Mouse (Mus musculus): Measurements from ENCODE around the gene Phf5a.
"Not testable (repeated sequence)": the region's sequence is repeated elsewhere in the genome, so short reads cannot be mapped to it uniquely, and the experiment has no call there.

Phf5a gene

DNA sequence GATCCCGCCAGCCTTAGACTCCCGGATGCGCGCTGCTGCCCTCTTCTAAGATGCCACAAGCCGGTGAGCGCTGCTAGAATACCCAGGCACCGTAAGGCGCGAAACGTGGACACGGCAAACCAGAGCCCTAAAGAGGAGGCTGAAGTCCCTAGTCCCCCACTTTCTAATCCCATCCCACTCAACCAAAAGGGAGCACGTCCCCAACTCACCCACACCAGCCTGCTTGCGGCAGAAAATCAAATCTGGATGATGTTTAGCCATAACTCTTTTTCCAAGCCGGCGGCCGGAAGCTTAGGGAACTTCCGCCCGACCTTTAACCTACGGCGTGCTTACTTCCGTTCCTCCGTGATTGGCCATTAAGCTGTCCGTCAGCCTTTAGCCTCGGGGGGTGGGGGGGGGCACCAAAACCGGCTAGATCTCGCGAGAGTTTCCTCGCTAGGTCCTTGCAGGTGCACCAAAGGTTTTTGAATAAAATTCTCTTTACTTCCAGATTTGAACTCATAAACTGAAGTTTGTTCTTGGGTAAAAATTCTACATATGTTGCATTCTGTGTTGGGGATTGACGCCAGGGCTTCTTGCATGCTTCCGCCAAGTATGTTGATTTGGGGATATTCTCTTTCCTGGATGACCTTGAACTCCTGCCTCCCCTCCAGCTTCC is at the start of gene Phf5a:
TSS of gene Phf5a (minus strand) at position 308 of the 658 bp plus-strand sequence.
- DNase-seq = peak; percentile 83 to 90

GRCm38 (mm10) chr15:81921255-81921654 is 49.5 kb upstream of the Phf5a start:
- DNase-seq = peak; percentile 52 to 62

DNA sequence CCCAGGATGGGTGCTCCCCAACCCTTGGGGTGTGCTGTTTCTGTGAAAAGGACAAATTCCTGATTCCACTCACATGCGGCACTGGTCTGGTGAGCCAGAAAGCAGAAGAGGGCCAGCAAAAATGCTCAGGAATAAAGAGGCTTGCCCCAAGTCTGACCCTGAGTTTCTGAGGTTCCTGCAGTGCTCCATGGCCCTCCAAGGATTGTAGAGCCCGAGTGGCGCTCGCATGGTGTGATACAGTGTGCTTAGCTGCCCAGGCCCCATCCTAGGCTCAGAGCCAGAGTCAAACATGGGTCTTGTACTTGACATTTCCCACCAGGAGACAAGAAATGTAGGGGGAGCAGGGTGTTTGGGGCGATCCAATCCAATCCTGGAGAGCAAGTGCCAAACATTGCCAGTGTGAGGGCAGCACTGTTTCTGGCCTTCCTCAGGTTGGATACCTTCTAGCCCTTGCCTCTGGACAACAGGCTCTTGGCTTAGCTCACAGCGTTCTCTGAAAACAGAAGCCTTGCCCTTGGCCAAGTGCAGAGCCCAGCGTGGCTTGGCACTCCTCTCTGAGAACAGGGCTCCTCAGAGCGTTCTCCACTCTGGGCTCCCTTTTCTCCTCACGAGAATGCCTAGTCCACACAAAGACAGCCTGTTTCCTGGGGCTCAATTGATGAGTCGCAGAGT is 49.0 kb upstream of the Phf5a start:
- DNase-seq = peak; percentile 72 to 77

- peak in 1 of 2 experiments; percentile 60 for DNase-seq
Observed at GRCm38 (mm10) chr15:81919062-81919461, 47.4 kb upstream of the Phf5a start.

- peak; percentile 75 to 90 for DNase-seq
Observed at GRCm38 (mm10) chr15:81917621-81918463, 46.1 kb upstream of the Phf5a start.

- DNase-seq = no peak
Observed at GRCm38 (mm10) chr15:81917201-81917600, 45.5 kb upstream of the Phf5a start.

DNA sequence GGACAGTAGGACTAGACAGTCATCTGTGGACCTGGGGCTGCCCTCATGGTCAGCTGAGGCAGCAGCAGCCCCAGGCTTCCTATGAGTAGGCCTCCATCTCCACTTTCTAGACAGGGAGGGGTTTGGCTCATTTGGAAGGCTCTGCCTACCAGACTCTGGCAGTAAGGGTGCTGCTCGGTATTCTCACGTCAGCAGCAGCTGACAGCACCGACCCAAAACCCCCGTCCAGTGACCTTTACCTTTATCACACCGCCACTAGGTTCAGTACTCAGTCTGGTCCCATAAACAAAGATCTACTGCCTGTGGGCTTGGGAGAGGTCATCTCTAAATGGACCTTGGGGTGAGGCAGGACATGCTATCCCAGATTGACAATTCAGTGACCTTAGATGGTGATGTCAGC is 44.0 kb upstream of the Phf5a start:
- DNase-seq = no peak

- no peak for DNase-seq
Observed at GRCm38 (mm10) chr15:81914668-81915067, 43.0 kb upstream of the Phf5a start.

DNA sequence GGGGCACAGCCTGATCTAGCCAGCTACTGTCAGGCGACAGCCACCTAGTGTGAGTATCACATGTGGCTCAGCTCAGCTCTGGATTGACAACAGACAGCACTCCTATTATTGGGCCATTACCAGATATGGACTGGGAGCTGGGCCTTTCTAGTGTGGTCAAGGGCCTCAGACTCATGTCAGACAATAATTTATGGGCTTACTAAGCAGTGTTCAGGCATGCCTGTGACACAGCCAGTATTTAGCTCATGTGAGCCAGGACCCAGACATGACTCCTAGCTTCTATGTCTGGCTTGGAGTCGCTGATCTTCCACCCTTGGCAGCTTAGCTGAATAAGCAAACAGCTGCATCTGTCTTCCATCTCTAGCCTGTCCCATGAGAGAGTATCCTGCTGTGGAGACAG is 40.8 kb upstream of the Phf5a start:
- DNase-seq = no peak

DNA sequence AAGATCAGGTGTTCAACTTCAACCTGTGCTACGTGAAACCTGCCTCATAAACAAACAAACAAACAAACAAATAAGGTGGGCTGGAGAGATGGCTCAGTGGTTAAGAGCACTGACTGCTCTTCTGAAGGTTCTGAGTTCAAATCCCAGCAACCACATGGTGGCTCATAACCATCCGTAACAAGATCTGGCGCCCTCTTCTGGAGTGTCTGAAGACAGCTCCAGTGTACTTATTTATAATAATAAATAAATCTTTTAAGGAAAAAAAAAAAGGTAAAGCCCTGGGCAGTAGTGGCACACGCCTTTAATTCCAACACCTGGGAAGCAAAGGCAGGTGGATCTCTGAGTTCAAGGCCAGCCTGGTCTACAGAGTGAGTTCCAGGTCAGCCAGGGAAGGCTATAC is 37.1 kb upstream of the Phf5a start:
- not testable (repeated sequence) for DNase-seq

- DNase-seq = no peak
Observed at GRCm38 (mm10) chr15:81907953-81908352, 36.2 kb upstream of the Phf5a start.

DNA sequence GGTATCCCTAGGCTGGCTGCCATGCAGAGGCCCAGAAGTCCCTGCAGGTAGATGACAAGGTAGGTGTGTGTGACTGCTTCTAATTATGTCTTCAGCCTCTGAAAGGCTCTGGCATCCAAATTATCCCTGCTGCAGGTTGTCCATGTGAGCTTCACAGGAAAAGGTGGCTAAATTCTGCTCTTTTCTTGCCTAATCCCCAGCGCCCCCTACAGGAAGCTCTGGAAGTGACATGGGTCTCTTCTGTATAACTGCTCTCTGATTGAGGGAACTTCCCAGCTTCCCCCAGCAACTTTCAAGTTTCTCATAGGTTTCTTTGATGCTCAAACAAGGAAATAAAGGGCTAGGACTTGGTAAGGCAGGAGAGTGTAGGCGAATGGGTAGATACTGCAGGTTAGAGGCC is 33.2 kb upstream of the Phf5a start:
- DNase-seq = peak; percentile 84 to 90

DNA sequence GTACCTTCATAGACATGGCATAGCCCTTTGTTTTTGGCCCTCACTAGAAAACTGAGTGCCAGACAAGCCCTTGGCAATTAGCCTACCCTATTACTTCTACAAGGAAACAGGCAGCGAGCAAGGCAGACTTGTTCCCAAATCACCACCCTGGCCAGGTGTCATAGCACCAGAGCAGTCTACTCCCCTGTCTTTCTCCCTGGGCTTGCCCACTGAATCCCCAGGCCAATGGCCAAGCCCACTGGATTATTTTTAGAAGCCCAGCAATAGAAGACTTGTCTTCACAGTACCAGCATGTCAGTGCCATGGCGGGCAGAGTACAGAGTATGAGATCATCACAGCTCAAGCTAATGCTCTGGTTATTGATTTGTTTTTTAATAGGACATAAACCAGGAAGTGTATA is 27.0 kb upstream of the Phf5a start:
- DNase-seq = peak; percentile 64 to 76

GRCm38 (mm10) chr15:81897607-81898285 is 26.0 kb upstream of the Phf5a start:
- no peak for DNase-seq

- DNase-seq = peak in 1 of 2 experiments; percentile 44
Observed at GRCm38 (mm10) chr15:81896407-81896806, 24.7 kb upstream of the Phf5a start.

DNA sequence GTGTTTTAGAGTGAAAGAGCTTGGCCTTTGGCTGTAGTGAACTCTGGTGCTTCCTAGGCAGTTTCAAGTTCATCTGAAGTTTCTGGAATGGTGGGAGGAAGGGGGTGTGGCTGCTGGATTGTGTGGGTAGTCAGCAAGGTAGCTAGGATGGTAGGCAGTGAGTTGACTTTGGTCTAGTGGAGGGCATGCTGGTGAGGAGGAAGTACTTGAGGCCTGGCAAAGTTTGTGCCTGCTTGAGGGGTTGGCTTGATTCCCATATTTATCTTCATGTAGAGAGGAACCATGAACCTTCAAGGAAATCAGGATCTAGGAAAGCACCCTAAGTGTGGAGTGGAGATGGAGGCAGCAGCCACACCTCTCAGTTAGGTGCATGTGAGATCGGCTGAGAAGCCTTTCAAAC is 22.3 kb upstream of the Phf5a start:
- DNase-seq = no peak

DNA sequence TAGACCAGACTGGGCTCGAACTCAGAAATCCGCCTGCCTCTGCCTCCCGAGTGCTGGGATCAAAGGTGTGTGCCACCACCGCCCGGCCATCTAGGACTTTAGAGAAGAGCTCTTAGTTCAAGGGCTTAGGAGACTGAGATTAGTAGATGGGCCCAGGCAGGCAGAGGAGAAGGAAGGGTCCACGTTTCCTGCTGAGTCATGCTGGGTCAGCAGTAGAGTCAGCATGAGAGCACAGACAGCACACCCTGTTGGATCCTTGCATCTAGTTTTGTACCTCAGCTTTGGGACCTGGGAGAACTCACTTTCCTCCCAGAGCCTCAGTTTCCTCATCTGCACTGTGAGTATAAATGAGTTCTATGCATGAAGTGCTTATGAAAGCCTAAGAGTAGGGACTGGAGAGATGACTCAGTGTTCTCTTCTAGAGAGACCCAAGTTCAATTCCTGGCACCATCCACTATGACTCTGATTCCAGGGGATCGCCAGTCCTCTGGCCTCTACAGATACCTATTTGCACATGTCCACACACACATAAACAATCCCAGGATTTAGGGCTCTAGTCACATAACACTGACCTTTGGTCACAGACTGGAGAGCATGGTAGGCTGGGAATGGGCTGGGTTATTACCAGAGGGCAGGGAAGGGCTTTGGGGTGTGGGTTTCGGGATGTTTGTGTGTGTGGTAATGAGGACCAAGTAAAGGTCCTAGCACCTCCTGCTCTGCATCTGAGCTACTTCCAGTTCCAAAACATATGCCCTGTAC is 20.3 kb upstream of the Phf5a start:
- no peak for DNase-seq

- no peak for DNase-seq
Observed at GRCm38 (mm10) chr15:81891140-81891802, 19.6 kb upstream of the Phf5a start.

GRCm38 (mm10) chr15:81889175-81889574 is 17.5 kb upstream of the Phf5a start:
- DNase-seq = peak; percentile 77 to 78

DNA sequence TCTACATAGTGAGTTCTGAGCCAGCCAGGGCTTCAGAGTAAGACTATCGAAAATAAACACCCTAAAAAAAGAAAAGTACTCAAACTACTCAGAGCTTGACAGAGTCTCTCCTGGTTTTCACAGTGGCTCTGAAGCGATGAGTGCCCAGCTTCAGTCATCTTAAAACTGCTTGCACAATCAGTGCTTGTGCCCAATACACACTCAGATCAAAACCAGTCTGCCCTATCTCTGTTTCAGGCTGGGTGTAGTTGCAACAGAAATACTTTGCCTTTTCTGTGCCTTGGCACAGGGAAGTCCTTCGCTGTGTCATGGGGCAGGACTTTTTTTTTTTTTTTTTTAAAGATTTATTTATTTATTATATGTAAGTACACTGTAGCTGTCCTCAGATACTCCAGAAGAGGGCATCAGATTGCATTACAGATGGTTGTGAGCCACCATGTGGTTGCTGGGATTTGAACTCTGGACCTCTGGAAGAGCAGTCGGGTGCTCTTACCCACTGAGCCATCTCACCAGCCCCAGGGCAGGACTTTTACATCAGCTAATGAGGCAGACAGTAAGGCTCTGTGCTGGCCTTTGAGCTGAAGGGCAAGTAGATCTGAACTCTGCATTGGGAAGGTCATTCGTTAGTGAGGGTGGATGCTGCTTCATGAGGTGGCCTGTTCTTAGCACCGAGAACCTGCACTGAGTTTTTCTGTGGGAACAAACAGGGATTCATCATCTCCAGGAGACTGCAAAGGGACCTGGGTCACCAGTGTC is 15.3 kb upstream of the Phf5a start:
- no peak for DNase-seq

- no peak for DNase-seq
Observed at GRCm38 (mm10) chr15:81885418-81885934, 13.8 kb upstream of the Phf5a start.
